Mouse (Mus musculus) hindbrain, embryonic 13.5 days (tissue): Measurements from ENCODE around the gene Adk. TPM values are rescaled to one million over a fixed set of nuclear protein-coding genes. Genes with fewer than 3 reads are reported as not detected.
A peak's percentile ranks its signal among the peaks of the same experiment; 100 is the strongest.

Source experiments
- ATAC-seq: fragments of 200-750 bp; cut with Nextera tagmentation; 2 replicates; pipeline ENCODE4 v1.8.0; 2017; ENCODE audit warnings: moderate TSS enrichment; ENCODE audit not compliant: low FRiP score
- H3K27ac ChIP-seq: fragments of 300-500 bp; sonication (generic); 2 replicates; pipeline ENCODE4 v1.5.1; 2015; ENCODE audit warnings: inconsistent platforms, mild to moderate bottlenecking, moderate library complexity
- H3K27me3 ChIP-seq: fragments of 300-500 bp; sonication (generic); 2 replicates; pipeline ENCODE4 v1.6.1; 2015; ENCODE audit warnings: mild to moderate bottlenecking, inconsistent platforms
- H3K36me3 ChIP-seq: fragments of 300-500 bp; sonication (generic); 2 replicates; pipeline ENCODE4 v1.6.1; 2015; ENCODE audit warnings: mild to moderate bottlenecking, inconsistent platforms
- H3K4me1 ChIP-seq: fragments of 300-500 bp; sonication (generic); replicated peaks from 2 replicates; pipeline ENCODE4 v1.6.1; 2015; ENCODE audit warnings: inconsistent platforms
- H3K4me2 ChIP-seq: fragments of 300-500 bp; sonication (generic); 2 replicates; pipeline ENCODE4 v1.6.1; 2015; ENCODE audit warnings: inconsistent platforms, mild to moderate bottlenecking, moderate library complexity
- H3K4me3 ChIP-seq: fragments of 300-500 bp; sonication (generic); 2 replicates; pipeline ENCODE4 v1.5.1; 2015; ENCODE audit warnings: mild to moderate bottlenecking, inconsistent platforms
- H3K9ac ChIP-seq: fragments of 300-500 bp; sonication (generic); 2 replicates; pipeline ENCODE4 v1.6.1; 2015; ENCODE audit warnings: mild to moderate bottlenecking, inconsistent platforms
- H3K9me3 ChIP-seq: fragments of 300-500 bp; sonication (generic); 2 replicates; pipeline ENCODE4 v1.6.1; 2016; ENCODE audit warnings: inconsistent platforms
- WGBS: fragments of 180-500 bp; shearing (Covaris S2); methylation state at CpG from one replicate; pipeline ENCODE4 v1.1.7; 2015; 5-methylcytosine and 5-hydroxymethylcytosine counted together
- polyA plus RNA-seq: library from polyadenylated mRNA; unstranded; fragments of >200 nt; fragmentation: Nextera tagmentation; extraction: Ambion mirVana; gene quantifications from 2 replicates; pipeline ENCODE4 v1.2.1, GENCODE M21; 2015

The Adk gene
- polyA plus RNA-seq, 1 experiment from 2014 or later, result 42.2 TPM

DNA sequence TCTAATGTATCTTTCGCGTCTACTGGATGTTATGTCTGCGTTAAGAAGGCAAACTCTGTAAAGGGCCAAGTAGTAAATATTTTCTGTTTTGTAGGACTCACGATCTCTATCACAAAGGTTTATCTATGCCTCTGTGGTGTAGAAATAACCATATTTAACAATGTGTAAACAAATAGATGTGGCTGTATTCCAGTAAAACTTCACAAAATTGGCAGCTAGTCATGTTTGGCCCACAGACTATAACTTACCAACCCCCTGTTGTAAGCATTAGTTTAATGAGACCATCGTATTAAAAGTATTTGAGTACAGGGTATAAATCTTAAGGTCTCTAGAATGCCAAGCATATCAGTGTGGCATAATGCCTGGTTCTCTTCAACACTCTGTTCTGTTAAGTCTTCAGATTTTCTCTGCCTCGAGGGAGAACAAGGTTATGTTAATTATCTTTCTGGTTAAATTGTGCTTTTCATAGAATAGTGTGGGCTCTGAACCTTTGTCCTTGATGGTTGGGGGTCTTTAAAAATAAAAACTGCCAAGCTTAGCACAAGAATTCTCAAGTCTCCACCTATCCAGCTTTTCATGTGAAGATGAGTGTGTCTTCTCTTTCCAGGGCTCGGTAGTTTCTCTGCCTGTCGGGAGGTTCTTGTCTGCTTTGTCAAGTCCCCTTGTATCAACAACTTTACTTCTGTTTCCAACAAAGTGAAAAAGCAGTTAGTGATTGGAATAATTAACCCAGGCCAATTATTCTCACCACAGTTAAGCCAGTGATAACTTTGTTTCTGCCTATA lies 350.4 kb downstream of the Adk start:
- peak overlapping the region; percentile 17; the same call in 1 of the 2 replicates for H3K4me2 ChIP-seq
- ATAC-seq, result no peak
- no peaks in the 10 kb centered on the region; the same call in 1 of the 2 replicates for H3K9me3 ChIP-seq
- no peaks in the 10 kb centered on the region; the same call in 1 of the 2 replicates for H3K27me3 ChIP-seq
- no peaks in the 10 kb centered on the region for H3K36me3 ChIP-seq
- H3K27ac ChIP-seq, result peak overlapping the region; percentile 71
- H3K9ac ChIP-seq, result no peak overlapping the region
- peaks cover 22% of the 10 kb centered on the region for H3K4me1 ChIP-seq
- H3K4me3 ChIP-seq, result no peak overlapping the region
- 50% methylated on average over 8 of the region's 8 CpGs for WGBS

DNA sequence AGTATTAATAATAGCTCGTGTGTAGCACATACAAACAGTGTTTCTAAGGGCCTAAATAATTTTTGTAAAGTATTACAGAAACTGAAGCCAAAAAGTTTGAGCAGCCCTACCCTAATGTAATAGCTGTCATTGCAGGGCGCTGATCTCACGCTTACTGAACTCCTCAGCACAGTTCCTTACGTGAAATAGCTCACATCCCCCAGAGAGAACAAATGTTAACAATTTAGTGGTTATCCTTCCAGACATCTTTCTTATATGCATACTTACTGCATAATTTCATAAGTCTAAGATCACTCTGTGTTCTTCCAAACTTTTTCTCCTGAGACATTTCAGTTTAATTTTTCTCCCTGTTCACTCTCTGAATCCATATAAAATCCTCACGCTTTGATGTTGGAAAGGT lies 354.6 kb downstream of the Adk start:
- ATAC-seq, result no peak
- Histone ChIP-seq H3K4me1 (peaks cover 40% of the 10 kb centered on the region), H3K27me3 (no peaks in the 10 kb centered on the region; the same call in 1 of the 2 replicates), H3K4me2 (no peak overlapping the region), H3K9me3 (no peaks in the 10 kb centered on the region), H3K4me3 (no peak overlapping the region), H3K27ac (no peak overlapping the region), H3K9ac (no peak overlapping the region), H3K36me3 (no peaks in the 10 kb centered on the region)
- 84% methylated on average over 5 of the region's 5 CpGs for WGBS

DNA sequence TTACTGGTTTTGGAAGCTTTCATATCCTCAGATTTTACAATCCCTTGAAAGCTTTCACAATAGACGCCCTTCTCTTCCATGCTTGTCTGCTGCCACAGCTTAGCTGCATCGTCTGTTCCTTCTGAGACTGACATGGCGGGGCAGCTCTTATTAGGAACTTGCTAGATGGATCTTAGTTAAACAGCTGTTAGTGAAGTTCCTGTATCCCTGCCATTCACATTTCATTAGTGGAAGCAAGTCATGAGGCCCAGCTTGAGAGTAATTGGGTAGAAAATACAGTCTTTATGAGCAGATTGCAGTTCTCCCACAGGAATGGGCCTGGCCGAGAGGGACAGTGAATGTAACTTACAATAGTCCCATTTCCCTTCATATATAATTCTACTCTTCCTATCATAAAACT lies 356.5 kb downstream of the Adk start:
- Histone ChIP-seq H3K27me3 (no peaks in the 10 kb centered on the region; the same call in 1 of the 2 replicates), H3K36me3 (no peaks in the 10 kb centered on the region), H3K9ac (no peak overlapping the region), H3K4me3 (no peak overlapping the region), H3K9me3 (no peaks in the 10 kb centered on the region), H3K4me1 (peaks cover 24% of the 10 kb centered on the region), H3K27ac (no peak overlapping the region), H3K4me2 (no peak overlapping the region)
- WGBS, result 48% methylated on average over 4 of the region's 4 CpGs
- no peak for ATAC-seq

DNA sequence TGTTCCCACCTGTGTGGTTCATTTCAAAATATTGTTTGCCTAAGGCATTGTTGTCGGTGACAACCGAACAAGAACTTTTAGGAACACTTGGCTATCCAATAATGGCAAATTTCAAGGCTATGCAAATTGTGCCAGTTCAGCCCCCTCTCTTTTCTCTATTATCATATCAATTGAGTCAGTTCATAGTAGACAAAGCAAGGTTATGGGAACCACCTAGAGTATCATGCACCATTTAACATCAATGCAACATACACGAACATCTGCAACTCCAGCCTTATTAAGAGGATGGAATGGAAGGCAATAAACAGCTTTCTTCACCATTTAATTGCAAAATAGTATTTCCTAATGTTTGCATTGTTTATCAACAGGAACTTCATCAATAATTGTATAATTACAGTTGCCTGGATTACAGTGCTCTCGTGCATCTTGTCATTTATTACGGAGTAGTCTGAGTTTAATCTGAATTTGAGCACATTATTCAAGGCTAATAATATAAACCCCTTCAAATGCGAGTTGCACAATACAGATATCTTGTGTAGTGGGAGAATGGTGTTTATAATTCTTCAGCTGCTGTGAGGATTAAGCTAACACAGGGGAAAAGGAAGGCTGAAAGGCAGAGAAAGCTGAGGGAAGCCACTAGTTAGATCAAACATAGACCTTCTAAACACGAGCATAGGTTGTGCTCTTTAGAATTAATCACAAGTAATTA lies 358.5 kb downstream of the Adk start:
- no peaks in the 10 kb centered on the region for H3K9me3 ChIP-seq
- H3K36me3 ChIP-seq, result no peaks in the 10 kb centered on the region
- H3K27ac ChIP-seq, result no peak overlapping the region; the same call in 1 of the 2 replicates
- H3K9ac ChIP-seq, result no peak overlapping the region
- H3K4me1 ChIP-seq, result peaks cover 24% of the 10 kb centered on the region
- no peak overlapping the region for H3K4me2 ChIP-seq
- no peak for ATAC-seq
- no peaks in the 10 kb centered on the region for H3K27me3 ChIP-seq
- H3K4me3 ChIP-seq, result no peak overlapping the region
- WGBS, result 27% methylated on average over 7 of the region's 7 CpGs

DNA sequence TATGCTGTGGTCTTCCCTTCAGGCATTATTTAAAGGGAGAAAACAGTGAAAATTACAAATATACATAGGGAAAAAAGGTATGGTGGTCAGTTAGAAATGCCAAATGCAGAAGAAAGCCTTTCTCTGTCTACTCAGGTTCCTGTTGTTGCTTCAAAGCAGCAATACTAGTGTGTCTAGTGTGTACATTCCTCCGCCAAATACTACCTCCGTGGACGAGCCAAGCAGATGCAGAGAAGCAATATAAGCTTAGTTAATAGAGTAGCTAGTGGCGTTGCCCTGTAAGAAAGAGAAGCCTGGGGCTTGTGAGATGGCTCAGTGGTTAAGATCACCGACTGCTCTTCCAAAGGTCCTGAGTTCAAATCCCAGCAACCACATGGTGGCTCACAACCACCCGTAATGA lies 359.1 kb downstream of the Adk start:
- H3K27ac ChIP-seq, result no peak overlapping the region
- peaks cover 24% of the 10 kb centered on the region for H3K4me1 ChIP-seq
- WGBS, result 72% methylated on average over 6 of the region's 6 CpGs

DNA sequence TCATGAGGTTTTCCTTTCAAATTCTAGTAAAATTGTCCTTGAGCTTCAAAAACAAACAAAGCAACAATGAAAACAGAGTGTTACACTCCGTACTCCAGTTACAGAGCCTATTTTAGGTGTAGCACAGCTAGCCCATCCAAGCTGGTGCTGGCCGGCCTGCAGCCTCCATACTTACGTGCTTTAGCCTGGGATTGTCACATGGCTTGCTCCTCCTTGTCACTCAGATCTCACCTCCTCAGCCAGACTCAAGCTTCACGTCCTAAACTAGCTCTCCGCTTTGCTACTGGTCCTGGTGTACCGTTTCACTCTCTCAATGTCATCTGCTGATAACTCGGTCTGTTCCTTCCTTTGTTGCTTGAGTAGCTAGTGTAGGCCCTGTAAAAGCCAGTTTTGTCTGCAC lies 366.0 kb downstream of the Adk start:
- Histone ChIP-seq H3K27me3 (peaks cover 4% of the 10 kb centered on the region; the same call in 1 of the 2 replicates), H3K4me3 (no peak overlapping the region), H3K4me2 (no peak overlapping the region), H3K9me3 (no peaks in the 10 kb centered on the region), H3K9ac (no peak overlapping the region), H3K4me1 (peaks cover 8% of the 10 kb centered on the region; the same call in 1 of the 2 replicates), H3K36me3 (no peaks in the 10 kb centered on the region), H3K27ac (no peak overlapping the region)
- WGBS, result 86% methylated on average over 7 of the region's 7 CpGs
- ATAC-seq, result no peak

More for the DNA sequence above, 359.1 kb downstream of the Adk start:
- no peak overlapping the region for H3K4me2 ChIP-seq
- H3K9ac ChIP-seq, result no peak overlapping the region
- ATAC-seq, result no peak
- no peak overlapping the region for H3K4me3 ChIP-seq
- H3K9me3 ChIP-seq, result no peaks in the 10 kb centered on the region
- H3K27me3 ChIP-seq, result no peaks in the 10 kb centered on the region; the same call in 1 of the 2 replicates
- no peaks in the 10 kb centered on the region for H3K36me3 ChIP-seq

DNA sequence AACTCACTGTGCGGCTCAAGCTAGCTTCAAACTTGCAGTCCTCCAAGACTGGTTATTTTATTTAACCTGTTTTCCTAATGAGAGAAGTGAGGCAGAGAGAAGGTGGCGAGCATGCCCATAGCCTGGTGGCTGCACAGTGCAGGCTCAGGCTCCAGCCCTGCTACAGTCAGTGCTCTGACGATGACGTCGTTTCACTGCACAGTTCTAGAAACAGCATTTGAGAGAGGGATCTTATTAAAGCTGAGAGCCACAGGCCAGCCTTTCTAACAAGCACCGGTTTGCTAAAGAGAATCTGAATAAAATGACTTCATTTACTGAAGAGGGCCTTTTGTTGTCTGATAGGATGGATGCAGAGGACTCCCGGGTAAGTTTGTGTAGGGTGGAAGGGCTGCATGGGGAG lies 375.0 kb downstream of the Adk start:
- H3K27me3 ChIP-seq, result no peaks in the 10 kb centered on the region
- H3K36me3 ChIP-seq, result no peaks in the 10 kb centered on the region
- peak overlapping the region; percentile 12; the same call in 1 of the 2 replicates for H3K27ac ChIP-seq
- no peak overlapping the region for H3K9ac ChIP-seq
- WGBS, result 52% methylated on average over 7 of the region's 7 CpGs
- H3K4me3 ChIP-seq, result no peak overlapping the region
- no peak overlapping the region for H3K4me2 ChIP-seq
- ATAC-seq, result 0 out of 2 replicates have a peak, but pooled peaks have one; percentile 43
- H3K4me1 ChIP-seq, result peaks cover 6% of the 10 kb centered on the region
- no peaks in the 10 kb centered on the region for H3K9me3 ChIP-seq

DNA sequence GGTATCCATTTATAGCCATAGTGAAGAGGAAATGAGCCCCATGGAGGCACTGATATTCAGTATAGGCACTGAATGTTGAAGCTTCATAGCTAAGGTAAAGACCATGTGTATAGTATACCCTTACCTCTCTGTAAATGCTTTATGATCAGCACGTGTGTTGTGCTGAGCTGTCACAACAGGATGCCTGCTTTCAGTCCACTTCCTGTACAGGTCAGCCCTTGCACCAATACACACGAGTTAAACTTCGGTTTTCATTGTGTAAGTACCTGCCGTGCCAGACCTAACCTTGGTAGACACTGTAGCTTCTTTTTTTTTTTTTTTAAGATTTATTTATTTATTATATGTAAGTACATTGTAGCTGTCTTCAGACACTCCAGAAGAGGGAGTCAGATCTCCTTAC lies 381.0 kb downstream of the Adk start:
- Histone ChIP-seq H3K4me3 (no peak overlapping the region), H3K4me1 (0 out of 2 replicates have a peak, but pooled peaks cover 4% of the 10 kb centered on the region), H3K27me3 (no peaks in the 10 kb centered on the region), H3K9me3 (no peaks in the 10 kb centered on the region), H3K4me2 (no peak overlapping the region), H3K36me3 (no peaks in the 10 kb centered on the region), H3K9ac (no peak overlapping the region), H3K27ac (no peak overlapping the region)
- WGBS, result 89% methylated on average over 4 of the region's 4 CpGs
- no peak for ATAC-seq

DNA sequence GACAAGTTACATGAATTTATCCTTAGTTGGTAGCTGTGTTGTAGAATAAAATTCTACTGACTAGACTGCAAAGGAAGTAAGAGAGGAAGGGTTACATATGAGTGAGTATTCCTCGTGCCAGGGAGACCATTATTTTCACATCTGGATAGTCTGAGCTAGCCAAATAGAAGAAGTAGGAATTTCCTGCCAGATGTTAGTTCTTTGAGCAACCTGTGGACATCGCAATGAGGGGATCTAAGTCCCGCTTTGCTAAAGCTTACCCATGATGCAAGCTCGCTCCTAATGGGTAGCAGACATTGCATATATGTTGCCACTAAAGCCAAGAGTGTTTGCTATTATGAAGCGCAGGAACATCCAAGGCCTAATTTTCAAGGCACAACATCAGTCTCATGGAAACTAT lies 381.6 kb downstream of the Adk start:
- Histone ChIP-seq H3K9ac (no peak overlapping the region), H3K4me2 (no peak overlapping the region), H3K36me3 (no peaks in the 10 kb centered on the region), H3K4me1 (0 out of 2 replicates have a peak, but pooled peaks cover 4% of the 10 kb centered on the region), H3K4me3 (no peak overlapping the region), H3K9me3 (no peaks in the 10 kb centered on the region), H3K27ac (no peak overlapping the region), H3K27me3 (no peaks in the 10 kb centered on the region)
- ATAC-seq, result no peak
- WGBS, result 87% methylated on average over 5 of the region's 5 CpGs

DNA sequence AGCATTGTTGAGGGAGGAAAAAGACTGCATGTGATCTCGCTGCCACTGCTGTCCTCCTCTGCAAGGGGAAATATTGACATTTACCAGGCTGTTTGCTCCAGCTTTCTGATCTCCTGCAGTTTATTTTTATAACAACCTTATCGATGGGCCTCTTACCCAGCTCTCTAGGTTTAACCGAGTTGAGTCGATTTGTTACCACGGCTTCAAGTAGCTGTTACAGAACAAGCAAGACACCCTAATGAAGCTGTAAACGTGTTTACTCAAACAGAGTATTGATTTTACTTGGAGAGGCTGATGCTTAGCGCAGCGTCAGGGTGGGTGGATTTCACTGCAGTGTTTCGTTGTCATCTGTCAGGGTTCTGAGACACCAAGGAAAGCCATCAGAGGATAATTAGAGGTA lies 382.3 kb downstream of the Adk start:
- Histone ChIP-seq H3K36me3 (no peaks in the 10 kb centered on the region), H3K9ac (no peak overlapping the region), H3K4me3 (no peak overlapping the region), H3K4me1 (peaks cover 4% of the 10 kb centered on the region; the same call in 1 of the 2 replicates), H3K27me3 (no peaks in the 10 kb centered on the region), H3K4me2 (no peak overlapping the region), H3K27ac (no peak overlapping the region), H3K9me3 (no peaks in the 10 kb centered on the region)
- no peak for ATAC-seq
- 67% methylated on average over 9 of the region's 9 CpGs for WGBS

DNA sequence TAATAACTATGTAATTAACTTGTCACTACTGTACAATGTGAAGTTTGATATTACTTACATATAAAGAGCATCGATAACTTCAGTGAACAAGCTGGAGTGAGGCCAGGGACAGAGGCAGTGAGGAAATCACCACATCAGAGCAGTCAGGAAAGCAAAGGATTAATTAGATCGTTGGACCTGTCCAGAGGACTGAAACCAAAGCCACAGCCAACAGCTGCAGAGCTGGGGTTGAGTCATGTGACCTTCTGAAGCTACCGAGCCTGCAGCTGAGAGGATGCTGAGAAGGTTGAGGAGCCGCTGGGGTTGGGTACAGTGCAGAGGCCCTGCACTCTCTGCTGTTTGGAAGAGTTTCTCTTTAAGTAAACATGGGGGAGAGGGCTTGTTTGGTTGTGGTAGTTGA lies 387.4 kb downstream of the Adk start:
- WGBS, result 62% methylated on average over 4 of the region's 4 CpGs
- Histone ChIP-seq H3K4me1 (peaks cover 7% of the 10 kb centered on the region; the same call in 1 of the 2 replicates), H3K27me3 (no peaks in the 10 kb centered on the region), H3K9ac (no peak overlapping the region), H3K36me3 (no peaks in the 10 kb centered on the region), H3K9me3 (no peaks in the 10 kb centered on the region), H3K4me2 (no peak overlapping the region), H3K27ac (no peak overlapping the region), H3K4me3 (no peak overlapping the region)
- no peak for ATAC-seq

DNA sequence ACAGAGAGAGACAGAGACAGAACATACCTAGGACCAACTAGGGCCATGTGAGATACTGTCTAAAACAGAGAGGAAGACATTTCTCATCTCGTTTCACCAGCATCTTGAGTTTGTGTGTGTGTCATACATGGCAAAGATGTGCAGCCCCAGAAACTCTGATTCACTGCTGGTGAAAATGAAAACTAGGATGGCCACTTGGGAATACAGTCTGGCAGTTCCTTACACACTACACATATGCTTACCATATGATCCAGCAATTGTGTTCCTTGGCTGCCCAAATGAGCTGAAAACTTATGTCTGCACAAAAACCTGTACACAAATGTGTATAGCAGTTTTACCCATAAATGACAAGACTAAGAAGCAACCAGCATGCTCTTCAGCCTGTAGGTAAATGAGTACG lies 388.2 kb downstream of the Adk start:
- H3K36me3 ChIP-seq, result no peaks in the 10 kb centered on the region
- 95% methylated on average over 2 of the region's 2 CpGs for WGBS
- H3K9ac ChIP-seq, result no peak overlapping the region
- no peak overlapping the region for H3K4me3 ChIP-seq
- H3K9me3 ChIP-seq, result no peaks in the 10 kb centered on the region
- no peak for ATAC-seq
- no peak overlapping the region for H3K4me2 ChIP-seq
- no peak overlapping the region for H3K27ac ChIP-seq
- H3K4me1 ChIP-seq, result peaks cover 5% of the 10 kb centered on the region; the same call in 1 of the 2 replicates
- no peaks in the 10 kb centered on the region for H3K27me3 ChIP-seq
